Mouse (Mus musculus) embryonic facial prominence, embryonic 11.5 days (tissue): ENCODE data around the gene Sapcd2. TPM values are rescaled to one million over a fixed set of nuclear protein-coding genes. Genes with fewer than 3 reads are reported as not detected.

Source experiments
- ATAC-seq: fragments of 200-750 bp; cut with Nextera tagmentation; replicated peaks from 2 replicates; pipeline ENCODE4 v1.8.0; 2017; ENCODE audit warnings: low read depth; ENCODE audit not compliant: insufficient number of reproducible peaks, low FRiP score, low TSS enrichment
- DNase-seq: peaks from one replicate; pipeline ENCODE4 v3.0.0-alpha.2; 2015; ENCODE audit warnings: low spot score
- H3K27ac ChIP-seq: fragments of 300-500 bp; sonication (generic); replicated peaks from 2 replicates; pipeline ENCODE4 v1.5.1; 2014; ENCODE audit warnings: mild to moderate bottlenecking, low read depth, low read length, control low read depth
- H3K27me3 ChIP-seq: fragments of 300-500 bp; sonication (generic); 2 replicates; pipeline ENCODE4 v1.6.1; 2014; ENCODE audit warnings: mild to moderate bottlenecking, low read length, moderate library complexity, mixed read lengths; ENCODE audit not compliant: control insufficient read depth, insufficient read depth
- H3K36me3 ChIP-seq: fragments of 300-500 bp; sonication (generic); replicated peaks from 2 replicates; pipeline ENCODE4 v1.6.1; 2014; ENCODE audit warnings: low read depth, mild to moderate bottlenecking, low read length, moderate library complexity, mixed read lengths; ENCODE audit not compliant: control insufficient read depth, insufficient read depth
- H3K4me1 ChIP-seq: fragments of 300-500 bp; sonication (generic); 2 replicates; pipeline ENCODE4 v1.6.1; 2014; ENCODE audit warnings: low read length, mixed read lengths; ENCODE audit not compliant: control insufficient read depth, insufficient read depth
- H3K4me2 ChIP-seq: fragments of 300-500 bp; sonication (generic); 2 replicates; pipeline ENCODE4 v1.6.1; 2014; ENCODE audit warnings: low read depth, mild to moderate bottlenecking, control low read depth, low read length, moderate library complexity
- H3K4me3 ChIP-seq: fragments of 300-500 bp; sonication (generic); 2 replicates; pipeline ENCODE4 v1.5.1; 2014; ENCODE audit warnings: low read depth, low read length, control low read depth
- H3K9ac ChIP-seq: fragments of 300-500 bp; sonication (generic); replicated peaks from 2 replicates; pipeline ENCODE4 v1.6.1; 2014; ENCODE audit warnings: mild to moderate bottlenecking, control low read depth, low read length
- H3K9me3 ChIP-seq: fragments of 300-500 bp; sonication (generic); replicated peaks from 2 replicates; pipeline ENCODE4 v1.6.1; 2016; ENCODE audit warnings: mild to moderate bottlenecking, low read length, inconsistent platforms, mixed read lengths; ENCODE audit not compliant: control insufficient read depth
- WGBS: fragments of 180-500 bp; shearing (Covaris S2); extraction: QIAGEN DNeasy Blood & Tissue Kit; methylation state at CpG from one replicate; pipeline ENCODE4 v1.1.7; 2014; 5-methylcytosine and 5-hydroxymethylcytosine counted together
- polyA plus RNA-seq: library from polyadenylated mRNA; unstranded; fragments of >200 nt; fragmentation: Nextera tagmentation; extraction: Ambion mirVana; gene quantifications from 2 replicates; pipeline ENCODE4 v1.2.1, GENCODE M21; 2014

Gene Sapcd2
- polyA plus RNA-seq, 1 experiment from 2014 or later = 39.1 TPM

GRCm38 (mm10) chr2:25398065-25398464 lies 25.9 kb downstream of the Sapcd2 start:
- peaks cover 38% of the 10 kb centered on the region for H3K27me3 ChIP-seq
- WGBS = 88% methylated on average over 7 of the region's 7 CpGs

GRCm38 (mm10) chr2:25399051-25399450 lies 26.9 kb downstream of the Sapcd2 start, which contains the start of gene Npdc1:
Gene Npdc1 (plus strand): TSS chr2:25399351.
- Histone ChIP-seq H3K4me2 (no peak within 1 kb of the TSS), H3K4me1 (peaks cover 5% of the 10 kb centered on the region), H3K27me3 (peaks cover 44% of the 10 kb centered on the region), H3K9ac (no peak within 1 kb of the TSS), H3K36me3 (no peaks in the 10 kb centered on the region), H3K4me3 (no peak within 1 kb of the TSS), H3K9me3 (no peaks in the 10 kb centered on the region), H3K27ac (no peak within 1 kb of the TSS)
- ATAC-seq (no peak), DNase-seq (no peak)
- 58% methylated on average over 8 of the region's 8 CpGs for WGBS

More at GRCm38 (mm10) chr2:25398065-25398464, 25.9 kb downstream of the Sapcd2 start:
- Histone ChIP-seq H3K4me2 (no peak overlapping the region), H3K4me1 (peaks cover 5% of the 10 kb centered on the region), H3K27ac (no peak overlapping the region), H3K4me3 (no peak overlapping the region), H3K9me3 (no peaks in the 10 kb centered on the region), H3K9ac (no peak overlapping the region), H3K36me3 (no peaks in the 10 kb centered on the region)
- DNase-seq (no peak), ATAC-seq (no peak)

DNA sequence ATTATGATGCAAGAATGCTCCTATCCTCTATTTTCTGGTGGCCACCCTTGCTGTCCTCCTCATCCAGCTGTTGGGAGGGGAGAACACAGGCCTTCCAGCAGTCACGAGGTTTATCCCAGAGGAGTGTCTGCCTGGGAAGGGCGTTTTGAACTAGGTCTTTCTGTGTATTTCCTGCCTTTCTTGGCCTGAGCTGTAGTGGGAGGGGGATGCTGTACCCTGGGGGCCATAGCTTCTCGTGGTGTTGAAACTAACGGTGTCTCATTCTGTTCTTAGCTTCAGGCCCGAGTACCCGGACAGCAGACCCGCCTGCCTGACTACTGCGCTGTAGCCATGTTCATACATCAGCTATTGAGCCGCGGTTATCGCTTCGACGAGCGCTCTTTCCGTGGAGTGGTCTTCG lies 28.2 kb downstream of the Sapcd2 start:
- H3K4me1 ChIP-seq = peaks cover 5% of the 10 kb centered on the region
- H3K27ac ChIP-seq = no peak overlapping the region
- 21% methylated on average over 16 of the region's 16 CpGs for WGBS
- no peak overlapping the region for H3K9ac ChIP-seq
- no peak for ATAC-seq
- H3K4me3 ChIP-seq = no peak overlapping the region
- H3K27me3 ChIP-seq = peaks cover 42% of the 10 kb centered on the region
- H3K36me3 ChIP-seq = no peaks in the 10 kb centered on the region
- H3K9me3 ChIP-seq = no peaks in the 10 kb centered on the region
- DNase-seq = no peak
- H3K4me2 ChIP-seq = no peak overlapping the region

DNA sequence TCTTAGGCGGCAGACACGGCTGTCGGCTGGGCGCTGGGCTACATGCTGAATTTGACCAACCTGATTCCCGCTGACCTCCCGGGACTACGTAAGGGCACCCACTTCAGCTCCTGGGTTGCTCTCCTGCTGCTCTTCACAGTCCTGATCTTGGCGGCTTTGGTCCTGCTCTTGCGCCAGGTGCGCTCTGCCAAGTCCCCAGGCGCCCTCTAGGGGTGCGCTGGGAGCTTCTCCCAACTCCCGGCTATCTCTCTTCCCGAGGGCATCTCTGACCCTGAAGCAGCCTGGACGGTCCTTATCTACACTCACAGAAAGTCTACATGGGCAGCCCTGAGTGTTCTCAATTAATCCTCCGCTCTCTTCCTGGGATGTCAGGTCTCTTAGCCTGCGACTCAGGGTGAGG lies 28.6 kb downstream of the Sapcd2 start:
- no peaks in the 10 kb centered on the region for H3K9me3 ChIP-seq
- DNase-seq (peak; percentile 40), ATAC-seq (no peak)
- H3K36me3 ChIP-seq = no peaks in the 10 kb centered on the region
- peaks cover 37% of the 10 kb centered on the region for H3K27me3 ChIP-seq
- no peak overlapping the region for H3K9ac ChIP-seq
- H3K4me1 ChIP-seq = peaks cover 5% of the 10 kb centered on the region
- no peak overlapping the region for H3K27ac ChIP-seq
- H3K4me2 ChIP-seq = no peak overlapping the region
- H3K4me3 ChIP-seq = no peak overlapping the region
- WGBS = 5% methylated on average over 17 of the region's 17 CpGs

DNA sequence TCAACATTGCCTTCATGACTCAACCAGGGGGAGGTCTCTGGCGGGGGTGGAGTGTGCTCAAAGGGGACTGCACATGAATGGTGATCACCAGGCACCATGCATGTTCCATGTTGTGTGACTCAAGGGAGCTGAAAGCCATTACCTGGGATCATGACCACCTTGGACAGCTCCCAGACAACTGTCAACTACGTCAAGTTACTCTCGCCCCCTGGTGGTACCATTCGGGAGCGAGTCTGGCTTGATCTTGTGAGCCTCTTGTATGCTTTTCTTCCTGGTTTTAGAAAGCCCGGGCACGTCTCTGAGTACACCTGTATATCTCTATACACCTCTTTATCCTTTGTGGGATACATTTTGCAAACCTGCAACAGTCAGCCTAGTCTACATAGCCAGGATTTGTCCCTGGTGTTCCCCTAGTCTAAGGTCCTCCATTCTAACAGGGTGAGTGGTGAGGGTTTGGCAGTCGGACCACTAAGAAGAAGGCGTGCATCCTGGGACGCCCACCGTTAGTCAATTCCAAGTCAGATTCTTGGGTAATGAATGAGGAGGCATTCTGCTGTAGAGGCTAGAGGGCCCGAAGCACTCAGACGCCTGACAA lies 30.4 kb downstream of the Sapcd2 start:
- ATAC-seq (peak; percentile 11; the same call in 1 of the 2 replicates), DNase-seq (peak; percentile 96)
- Histone ChIP-seq H3K27me3 (peaks cover 21% of the 10 kb centered on the region), H3K4me2 (peak overlapping the region; percentile 80), H3K4me3 (peak overlapping the region; percentile 54), H3K27ac (no peak overlapping the region), H3K9ac (peak overlapping the region; percentile 70; the same call in 1 of the 2 replicates), H3K9me3 (no peaks in the 10 kb centered on the region), H3K36me3 (no peaks in the 10 kb centered on the region), H3K4me1 (no peaks in the 10 kb centered on the region)
- WGBS = 1% methylated on average over 13 of the region's 13 CpGs

DNA sequence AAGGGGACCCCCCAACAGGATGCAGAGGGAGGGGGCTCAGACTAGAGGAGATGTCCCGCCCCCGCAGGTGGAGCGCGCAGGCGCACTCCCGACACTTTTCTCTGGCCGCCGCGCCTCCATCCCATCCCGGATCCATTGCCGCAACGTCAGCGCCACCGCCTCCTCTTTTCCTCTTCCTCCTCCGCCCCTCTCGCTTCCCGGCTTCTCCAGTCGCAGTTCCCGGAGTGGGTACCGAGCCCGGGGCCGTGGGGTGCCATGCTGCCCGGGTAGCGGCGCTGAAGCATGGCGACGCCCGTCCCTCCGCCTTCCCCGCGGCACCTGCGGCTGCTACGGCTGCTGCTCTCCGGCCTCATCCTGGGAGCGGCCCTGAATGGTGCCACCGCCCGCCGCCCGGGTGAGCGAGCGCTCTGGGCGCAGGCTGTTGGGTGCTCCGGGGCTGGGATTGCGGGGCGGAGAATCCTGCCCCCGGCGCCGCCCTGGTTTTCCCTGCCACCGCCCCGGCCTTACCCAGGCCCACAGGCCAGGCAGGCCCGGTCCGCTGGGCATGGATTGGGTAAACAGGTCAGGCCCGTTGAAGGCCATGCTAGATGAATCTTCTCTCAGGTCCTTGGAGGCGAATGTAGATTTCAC lies 31.0 kb downstream of the Sapcd2 start:
- H3K4me2 ChIP-seq = peak overlapping the region; percentile 80
- no peaks in the 10 kb centered on the region for H3K9me3 ChIP-seq
- H3K27me3 ChIP-seq = peaks cover 21% of the 10 kb centered on the region
- H3K4me1 ChIP-seq = no peaks in the 10 kb centered on the region
- ATAC-seq (peak; percentile 7; the same call in 1 of the 2 replicates), DNase-seq (peak; percentile 43)
- H3K27ac ChIP-seq = no peak overlapping the region
- WGBS = 2% methylated on average over 45 of the region's 54 CpGs
- H3K36me3 ChIP-seq = no peaks in the 10 kb centered on the region
- peak overlapping the region; percentile 70 for H3K9ac ChIP-seq
- peak overlapping the region; percentile 54 for H3K4me3 ChIP-seq

- Histone ChIP-seq H3K4me2 (no peak overlapping the region; the same call in 1 of the 2 replicates), H3K27ac (no peak overlapping the region), H3K4me3 (no peak overlapping the region; the same call in 1 of the 2 replicates), H3K4me1 (no peaks in the 10 kb centered on the region), H3K27me3 (peaks cover 21% of the 10 kb centered on the region), H3K9me3 (no peaks in the 10 kb centered on the region), H3K36me3 (no peaks in the 10 kb centered on the region), H3K9ac (no peak overlapping the region; the same call in 1 of the 2 replicates)
- DNase-seq (no peak), ATAC-seq (no peak)
- 79% methylated on average over 4 of the region's 4 CpGs for WGBS
These were observed 31.9 kb downstream of the Sapcd2 start for GRCm38 (mm10) chr2:25403994-25404393.

DNA sequence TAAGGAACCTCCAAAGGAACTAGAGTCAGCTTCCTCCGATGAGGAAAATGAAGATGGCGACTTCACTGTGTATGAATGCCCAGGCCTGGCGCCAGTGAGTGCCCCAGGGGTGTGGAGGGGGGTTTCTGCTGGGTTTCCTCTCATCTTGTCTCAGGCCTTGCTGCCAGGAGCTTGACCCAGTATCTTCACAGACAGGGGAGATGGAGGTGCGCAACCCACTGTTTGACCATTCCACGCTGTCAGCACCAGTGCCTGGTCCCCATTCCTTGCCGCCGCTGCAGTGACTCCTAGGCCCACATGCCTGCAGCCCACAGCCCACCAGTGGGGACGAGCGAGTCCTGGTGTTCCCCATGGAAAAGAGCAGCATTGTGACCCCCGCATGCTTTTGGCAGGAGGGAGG lies 36.8 kb downstream of the Sapcd2 start:
- Histone ChIP-seq H3K4me1 (no peaks in the 10 kb centered on the region), H3K4me3 (no peak overlapping the region), H3K9ac (no peak overlapping the region), H3K27me3 (peaks cover 6% of the 10 kb centered on the region; the same call in 1 of the 2 replicates), H3K27ac (no peak overlapping the region), H3K9me3 (no peaks in the 10 kb centered on the region), H3K36me3 (no peaks in the 10 kb centered on the region), H3K4me2 (no peak overlapping the region)
- DNase-seq (no peak), ATAC-seq (no peak)
- WGBS = 87% methylated on average over 10 of the region's 10 CpGs
